Mouse (Mus musculus): ENCODE data around the gene Rbms3. TPM values are rescaled to one million over a fixed set of nuclear protein-coding genes. Genes with fewer than 3 reads are reported as not detected.

Gene Rbms3
- total RNA-seq, 2 experiments from 2014 or later, result 11.5 to 13.0 TPM

GRCm38 (mm10) chr9:116879600-116880457 lies 749.9 kb downstream of the Rbms3 start:
- Histone ChIP-seq H3K4me3 (no peak overlapping the region), H3K27ac (no peak overlapping the region)
- no peak for TF ChIP-seq CTCF (IDR thresholded peaks at IDR 0.05)
- DNase-seq (ENCODE audit: extremely low spot score in 1 of 2, low spot score in 2 of 2), result no peak
- intact Hi-C loops (cut with DNase I), result no loop called here

GRCm38 (mm10) chr9:116876786-116877185 lies 752.9 kb downstream of the Rbms3 start:
- no peak for TF ChIP-seq CTCF (IDR thresholded peaks at IDR 0.05)
- no peak overlapping the region for H3K4me3 ChIP-seq
- intact Hi-C loops (cut with DNase I), result no loop called here
- no peak for DNase-seq (ENCODE audit: extremely low spot score in 1 of 2, low spot score in 2 of 2)
- H3K27ac ChIP-seq, result no peak overlapping the region

GRCm38 (mm10) chr9:116873976-116874320 lies 755.8 kb downstream of the Rbms3 start:
- no peak for DNase-seq (ENCODE audit: extremely low spot score in 1 of 2, low spot score in 2 of 2)
- Histone ChIP-seq H3K27ac (no peak overlapping the region), H3K4me3 (no peak overlapping the region)
- intact Hi-C loops (cut with DNase I), result no loop called here
- TF ChIP-seq CTCF (IDR thresholded peaks at IDR 0.05), result no peak

GRCm38 (mm10) chr9:116873033-116873975 lies 756.4 kb downstream of the Rbms3 start:
- intact Hi-C loops (cut with DNase I), result no loop called here
- no peak overlapping the region for H3K27ac ChIP-seq
- no peak for DNase-seq (ENCODE audit: extremely low spot score in 1 of 2, low spot score in 2 of 2)
- no peak for TF ChIP-seq CTCF (IDR thresholded peaks at IDR 0.05)
- H3K4me3 ChIP-seq, result no peak overlapping the region

- TF ChIP-seq CTCF (IDR thresholded peaks at IDR 0.05), result no peak
- Histone ChIP-seq H3K27ac (no peak overlapping the region), H3K4me3 (no peak overlapping the region)
- intact Hi-C loops (cut with DNase I), result no loop called here
- DNase-seq (ENCODE audit: extremely low spot score in 1 of 2, low spot score in 2 of 2), result no peak
Observed at GRCm38 (mm10) chr9:116872346-116872745, 757.4 kb downstream of the Rbms3 start.

GRCm38 (mm10) chr9:116871576-116871975 lies 758.1 kb downstream of the Rbms3 start:
- DNase-seq (ENCODE audit: extremely low spot score in 1 of 2, low spot score in 2 of 2), result no peak
- no peak overlapping the region for H3K27ac ChIP-seq
- no peak for TF ChIP-seq CTCF (IDR thresholded peaks at IDR 0.05)
- H3K4me3 ChIP-seq, result no peak overlapping the region
- intact Hi-C loops (cut with DNase I), result no loop called here

GRCm38 (mm10) chr9:116866060-116866459 lies 763.7 kb downstream of the Rbms3 start:
- TF ChIP-seq CTCF (IDR thresholded peaks at IDR 0.05), result no peak
- Histone ChIP-seq H3K4me3 (no peak overlapping the region), H3K27ac (no peak overlapping the region)
- no peak for DNase-seq (ENCODE audit: extremely low spot score in 1 of 2, low spot score in 2 of 2)
- intact Hi-C loops (cut with DNase I), result no loop called here

- intact Hi-C loops (cut with DNase I), result no loop called here
- TF ChIP-seq CTCF (IDR thresholded peaks at IDR 0.05), result no peak
- H3K4me3 ChIP-seq, result no peak overlapping the region
- no peak overlapping the region for H3K27ac ChIP-seq
- no peak for DNase-seq (ENCODE audit: extremely low spot score in 1 of 2, low spot score in 2 of 2)
Observed at GRCm38 (mm10) chr9:116863626-116864025, 766.1 kb downstream of the Rbms3 start.

GRCm38 (mm10) chr9:116862341-116862740 lies 767.4 kb downstream of the Rbms3 start:
- no peak for TF ChIP-seq CTCF (IDR thresholded peaks at IDR 0.05)
- intact Hi-C loops (cut with DNase I), result no loop called here
- Histone ChIP-seq H3K27ac (no peak overlapping the region), H3K4me3 (no peak overlapping the region)
- no peak for DNase-seq (ENCODE audit: extremely low spot score in 1 of 2, low spot score in 2 of 2)

- no peak for DNase-seq (ENCODE audit: extremely low spot score in 1 of 2, low spot score in 2 of 2)
- Histone ChIP-seq H3K4me3 (no peak overlapping the region), H3K27ac (no peak overlapping the region)
- intact Hi-C loops (cut with DNase I), result no loop called here
- no peak for TF ChIP-seq CTCF (IDR thresholded peaks at IDR 0.05)
Observed at GRCm38 (mm10) chr9:116857861-116858595, 771.7 kb downstream of the Rbms3 start.

- TF ChIP-seq CTCF (IDR thresholded peaks at IDR 0.05), result no peak
- Histone ChIP-seq H3K4me3 (no peak overlapping the region), H3K27ac (no peak overlapping the region)
- DNase-seq (ENCODE audit: extremely low spot score in 1 of 2, low spot score in 2 of 2), result no peak
- intact Hi-C loops (cut with DNase I), result no loop called here
Observed at GRCm38 (mm10) chr9:116857151-116857550, 772.6 kb downstream of the Rbms3 start.

Data from left cerebral cortex, adult 2 months (tissue).